Mouse (Mus musculus): ENCODE results near the gene Tmem235. TPM values are rescaled to one million over a fixed set of nuclear protein-coding genes. Genes with fewer than 3 reads are reported as not detected.

The Tmem235 gene
- polyA plus RNA-seq, 1 experiment from 2014 or later, result not detected

DNA sequence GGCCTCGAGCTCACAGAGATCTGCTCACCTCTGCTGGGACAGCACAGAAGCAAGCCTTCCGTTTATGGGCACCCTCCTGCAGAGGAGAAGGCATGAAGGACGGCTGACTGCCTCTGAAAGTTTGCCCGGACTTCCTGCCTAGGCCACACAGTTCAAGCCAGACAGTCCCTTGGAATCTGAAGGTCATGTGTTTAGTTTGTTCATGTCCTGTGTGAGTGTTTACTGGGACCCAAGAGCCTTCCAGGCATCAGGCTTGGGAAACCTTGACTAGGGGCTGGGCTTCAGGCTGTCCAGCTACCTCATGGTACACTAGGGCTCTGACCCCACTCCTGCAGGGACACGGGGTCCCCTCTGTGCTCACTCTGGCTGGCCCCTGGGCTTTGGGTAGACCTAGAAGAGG lies 25.4 kb downstream of the Tmem235 start:
- 42% methylated on average over 5 of the region's 5 CpGs for WGBS (ENCODE audit: missing documents)
- H3K79me2 ChIP-seq (ENCODE audit: inconsistent target), result no peaks in the 10 kb centered on the region
- no peak overlapping the region for H3K4me3 ChIP-seq (ENCODE audit: inconsistent target)
- H3K27ac ChIP-seq, result no peak overlapping the region
- no peaks in the 10 kb centered on the region for H3K36me3 ChIP-seq (ENCODE audit: inconsistent target)

DNA sequence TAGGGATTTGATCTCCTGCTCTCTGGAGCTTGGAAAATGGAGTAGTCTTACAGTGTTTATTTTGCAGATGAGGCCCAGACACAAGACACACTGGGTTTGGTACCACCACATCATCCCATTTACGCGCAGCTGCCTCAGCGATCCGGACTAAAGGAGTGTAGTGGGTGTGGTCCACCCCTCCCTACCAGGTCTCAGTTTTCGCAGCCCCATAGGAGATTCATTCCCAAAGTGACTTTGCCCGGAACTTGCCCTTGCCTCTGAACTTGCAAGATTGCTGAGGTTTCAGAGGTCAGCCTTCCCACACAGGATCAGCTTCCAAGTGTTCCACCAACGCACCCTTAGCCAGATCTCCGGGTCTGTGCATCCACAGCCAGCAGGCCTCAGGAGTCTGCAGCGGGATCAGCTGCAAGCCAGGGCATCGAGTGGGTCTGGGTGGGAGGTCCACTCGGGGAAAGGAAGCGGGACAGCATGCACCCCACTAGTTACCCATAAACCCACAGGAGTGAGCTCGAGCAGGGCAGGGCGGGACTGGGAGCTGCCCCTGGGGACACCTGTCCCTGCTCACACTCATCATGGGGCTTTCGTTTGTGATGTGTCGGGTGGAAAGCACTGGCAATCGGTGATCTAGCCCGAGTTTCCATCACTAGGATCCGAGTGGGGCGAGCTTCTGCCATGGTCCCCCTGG lies 27.8 kb downstream of the Tmem235 start:
- Histone ChIP-seq H3K4me3 (ENCODE audit: inconsistent target) (no peak overlapping the region), H3K27ac (no peak overlapping the region), H3K79me2 (ENCODE audit: inconsistent target) (no peaks in the 10 kb centered on the region), H3K36me3 (ENCODE audit: inconsistent target) (no peaks in the 10 kb centered on the region)
- 94% methylated on average over 20 of the region's 20 CpGs for WGBS (ENCODE audit: missing documents)

DNA sequence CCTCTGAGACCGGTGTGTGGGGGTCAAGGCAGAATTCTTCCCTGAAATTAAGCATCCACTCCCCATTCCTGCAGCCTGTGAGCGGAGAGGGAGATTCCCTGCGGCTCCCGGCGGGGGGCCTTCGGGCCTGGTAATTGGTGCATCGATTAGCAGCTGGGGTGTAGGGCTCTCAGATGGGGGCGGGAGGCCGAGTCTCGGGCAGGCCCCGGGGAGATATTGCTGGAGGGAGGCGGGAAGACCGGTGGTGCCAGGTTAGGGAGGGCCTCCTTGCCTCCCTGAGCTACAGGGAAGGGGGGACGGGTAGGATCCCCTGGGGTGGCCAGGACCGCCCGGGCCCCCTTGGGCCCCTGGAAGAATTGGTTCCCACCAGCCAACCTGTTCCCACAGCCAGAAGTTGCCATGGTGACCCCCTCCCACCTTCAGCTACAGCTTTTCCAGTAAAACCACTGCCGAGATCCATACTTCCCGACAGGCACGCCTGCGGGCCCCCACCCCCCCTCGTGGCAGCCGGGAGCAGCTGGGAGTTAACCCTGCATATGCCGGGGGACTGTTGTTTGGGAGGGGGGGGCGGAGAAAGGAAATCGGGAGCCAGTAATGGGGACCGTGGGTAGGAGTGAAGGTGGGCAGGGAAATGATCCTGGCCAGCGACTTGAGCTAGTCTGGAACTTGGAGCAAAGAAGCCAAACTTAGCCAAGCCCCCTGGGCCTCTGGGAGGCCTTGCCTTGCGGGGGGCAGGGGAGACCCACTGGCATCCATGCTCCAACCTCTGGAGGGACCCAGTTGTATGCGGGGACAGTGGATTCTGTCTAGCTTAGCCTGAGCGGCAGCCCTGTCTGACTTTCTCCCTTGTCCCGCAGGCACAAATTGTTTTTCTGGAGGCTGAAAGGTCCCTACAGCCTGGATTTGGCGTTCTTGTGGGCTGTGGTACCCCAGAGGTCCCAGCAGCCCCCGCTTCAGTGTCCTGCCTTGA lies 28.6 kb downstream of the Tmem235 start:
- Histone ChIP-seq H3K27ac (no peak overlapping the region), H3K36me3 (ENCODE audit: inconsistent target) (no peaks in the 10 kb centered on the region), H3K79me2 (ENCODE audit: inconsistent target) (no peaks in the 10 kb centered on the region), H3K4me3 (ENCODE audit: inconsistent target) (no peak overlapping the region)
- WGBS (ENCODE audit: missing documents), result 84% methylated on average over 28 of the region's 33 CpGs

GRCm38 (mm10) chr11:117889887-117890340 lies 29.4 kb downstream of the Tmem235 start:
- Histone ChIP-seq H3K36me3 (ENCODE audit: inconsistent target) (no peaks in the 10 kb centered on the region), H3K4me3 (ENCODE audit: inconsistent target) (no peak overlapping the region), H3K79me2 (ENCODE audit: inconsistent target) (no peaks in the 10 kb centered on the region), H3K27ac (no peak overlapping the region)
- 84% methylated on average over 11 of the region's 11 CpGs for WGBS (ENCODE audit: missing documents)

DNA sequence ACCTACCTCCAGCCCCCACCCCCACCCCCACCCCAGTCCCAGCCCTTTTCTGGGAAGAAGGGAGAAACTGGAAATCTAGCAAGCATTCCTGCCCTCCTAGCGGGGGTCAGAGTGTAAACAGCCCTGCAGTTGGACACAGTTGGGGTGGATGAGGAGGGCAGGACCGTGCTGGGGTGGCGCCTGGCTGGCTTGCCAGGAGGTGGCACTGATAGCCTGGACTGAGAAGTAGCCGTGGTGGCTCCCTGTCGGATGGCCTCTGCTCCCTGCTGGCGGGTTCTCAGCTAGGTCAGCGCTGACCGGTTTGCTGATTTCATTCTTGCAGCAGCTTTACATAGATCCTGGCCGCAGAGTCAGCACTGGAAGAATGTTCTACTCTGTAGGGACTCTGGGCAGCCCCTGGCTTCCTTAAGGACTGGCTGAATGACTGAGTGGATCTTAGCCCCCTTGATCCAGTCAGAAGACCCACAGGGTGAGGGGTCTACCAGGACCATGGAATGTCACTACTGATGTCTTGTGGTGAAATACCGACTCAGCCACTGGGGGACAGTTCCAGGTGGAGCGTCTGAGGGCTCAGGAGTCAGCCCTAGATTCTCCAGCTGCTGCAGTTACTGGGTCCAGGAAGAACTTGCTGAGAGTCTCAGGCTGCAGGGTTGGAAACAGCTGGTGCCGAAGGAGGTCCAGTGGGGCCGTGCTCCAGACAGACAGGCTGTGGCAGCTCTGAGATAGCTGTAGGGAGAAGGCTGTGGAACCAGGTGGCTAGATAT lies 30.1 kb downstream of the Tmem235 start:
- H3K4me3 ChIP-seq (ENCODE audit: inconsistent target), result no peak overlapping the region
- H3K27ac ChIP-seq, result no peak overlapping the region
- 86% methylated on average over 12 of the region's 13 CpGs for WGBS (ENCODE audit: missing documents)
- H3K79me2 ChIP-seq (ENCODE audit: inconsistent target), result no peaks in the 10 kb centered on the region
- H3K36me3 ChIP-seq (ENCODE audit: inconsistent target), result no peaks in the 10 kb centered on the region

- Histone ChIP-seq H3K27ac (no peak overlapping the region), H3K36me3 (ENCODE audit: inconsistent target) (no peaks in the 10 kb centered on the region), H3K79me2 (ENCODE audit: inconsistent target) (no peaks in the 10 kb centered on the region), H3K4me3 (ENCODE audit: inconsistent target) (no peak overlapping the region)
- WGBS (ENCODE audit: missing documents), result 58% methylated on average over 19 of the region's 19 CpGs
These were observed 31.1 kb downstream of the Tmem235 start for GRCm38 (mm10) chr11:117891581-117892175.

- H3K36me3 ChIP-seq (ENCODE audit: inconsistent target), result no peaks in the 10 kb centered on the region
- WGBS (ENCODE audit: missing documents), result 84% methylated on average over 6 of the region's 6 CpGs
- H3K27ac ChIP-seq, result no peak overlapping the region
- no peak overlapping the region for H3K4me3 ChIP-seq (ENCODE audit: inconsistent target)
- H3K79me2 ChIP-seq (ENCODE audit: inconsistent target), result no peaks in the 10 kb centered on the region
These were observed 31.6 kb downstream of the Tmem235 start for GRCm38 (mm10) chr11:117892199-117892598.

DNA sequence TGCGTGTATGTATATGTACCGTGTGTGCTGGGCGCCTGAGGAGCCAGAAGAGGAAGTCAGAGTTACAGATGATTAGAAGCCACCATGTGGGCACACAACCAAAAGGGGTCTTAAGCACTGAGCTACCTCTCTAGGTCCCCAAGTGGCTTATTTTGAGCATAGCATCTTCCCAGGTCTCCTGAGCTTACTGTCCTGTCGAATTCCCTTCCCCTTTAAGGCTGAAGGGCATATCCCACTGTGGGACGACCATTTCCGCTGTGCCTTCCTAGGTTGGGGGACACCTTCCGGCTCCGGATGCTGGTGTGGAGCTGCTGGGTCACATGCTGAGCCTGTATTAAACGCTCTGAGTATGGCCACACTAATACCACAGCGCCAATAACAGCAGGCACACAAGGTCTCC lies 34.1 kb downstream of the Tmem235 start:
- Histone ChIP-seq H3K79me2 (ENCODE audit: inconsistent target) (no peaks in the 10 kb centered on the region), H3K4me3 (ENCODE audit: inconsistent target) (no peak overlapping the region), H3K27ac (no peak overlapping the region), H3K36me3 (ENCODE audit: inconsistent target) (no peaks in the 10 kb centered on the region)
- 68% methylated on average over 10 of the region's 10 CpGs for WGBS (ENCODE audit: missing documents)

- H3K27ac ChIP-seq, result no peak overlapping the region
- H3K79me2 ChIP-seq (ENCODE audit: inconsistent target), result no peaks in the 10 kb centered on the region
- no peak overlapping the region for H3K4me3 ChIP-seq (ENCODE audit: inconsistent target)
- WGBS (ENCODE audit: missing documents), result 51% methylated on average over 2 of the region's 2 CpGs
- H3K36me3 ChIP-seq (ENCODE audit: inconsistent target), result no peaks in the 10 kb centered on the region
These were observed 36.0 kb downstream of the Tmem235 start for GRCm38 (mm10) chr11:117896533-117896932.

DNA sequence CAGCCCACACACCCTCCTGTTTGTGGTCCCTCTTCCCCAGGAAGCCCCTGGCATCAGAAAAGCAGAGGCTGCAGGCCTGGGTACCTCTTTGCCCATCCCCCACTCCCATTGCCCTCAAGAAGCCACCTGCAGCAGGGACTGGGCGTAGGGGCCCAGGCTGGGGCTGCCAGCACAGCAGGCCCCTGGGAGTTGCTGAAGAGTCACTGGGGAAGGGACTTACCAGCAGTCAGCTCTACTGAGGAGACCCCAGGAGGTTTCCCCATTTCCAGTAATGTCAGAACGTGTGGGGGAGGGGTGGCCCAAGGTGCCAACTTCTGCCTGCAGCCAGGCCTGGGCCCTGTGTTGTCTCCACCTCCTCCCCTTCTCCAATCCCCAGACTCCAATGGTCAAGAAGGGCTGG lies 41.7 kb downstream of the Tmem235 start:
- WGBS (ENCODE audit: missing documents), result 78% methylated on average over 2 of the region's 2 CpGs
- Histone ChIP-seq H3K4me3 (ENCODE audit: inconsistent target) (no peak overlapping the region), H3K79me2 (ENCODE audit: inconsistent target) (no peaks in the 10 kb centered on the region), H3K27ac (no peak overlapping the region), H3K36me3 (ENCODE audit: inconsistent target) (no peaks in the 10 kb centered on the region)

- WGBS (ENCODE audit: missing documents), result 72% methylated on average over 7 of the region's 8 CpGs
- H3K36me3 ChIP-seq (ENCODE audit: inconsistent target), result no peaks in the 10 kb centered on the region
- no peak overlapping the region for H3K27ac ChIP-seq
- H3K79me2 ChIP-seq (ENCODE audit: inconsistent target), result no peaks in the 10 kb centered on the region
- no peak overlapping the region for H3K4me3 ChIP-seq (ENCODE audit: inconsistent target)
These were observed 43.9 kb downstream of the Tmem235 start for GRCm38 (mm10) chr11:117904442-117904841.

DNA sequence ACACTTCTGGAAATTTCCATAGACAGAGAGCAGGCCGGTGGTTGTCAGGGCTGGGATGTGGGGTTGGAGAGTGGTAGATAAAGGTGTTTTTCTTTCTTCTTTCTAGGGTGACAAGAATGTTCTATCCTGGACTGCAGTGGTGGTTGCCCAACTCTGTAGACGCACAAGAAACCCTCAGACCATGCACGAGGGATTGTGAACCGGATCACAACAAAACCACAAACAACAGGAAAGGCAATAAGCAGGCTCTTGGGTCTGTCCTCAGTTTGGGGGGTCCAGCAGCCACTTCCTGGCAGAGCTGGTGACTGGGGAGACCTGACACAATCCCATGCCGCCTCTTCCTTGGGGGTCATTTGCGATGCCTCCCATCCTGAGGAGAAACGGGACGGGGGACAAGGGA lies 48.8 kb downstream of the Tmem235 start:
- no peaks in the 10 kb centered on the region for H3K36me3 ChIP-seq (ENCODE audit: inconsistent target)
- no peaks in the 10 kb centered on the region for H3K79me2 ChIP-seq (ENCODE audit: inconsistent target)
- WGBS (ENCODE audit: missing documents), result 57% methylated on average over 8 of the region's 8 CpGs
- H3K27ac ChIP-seq, result no peak overlapping the region
- no peak overlapping the region for H3K4me3 ChIP-seq (ENCODE audit: inconsistent target)

DNA sequence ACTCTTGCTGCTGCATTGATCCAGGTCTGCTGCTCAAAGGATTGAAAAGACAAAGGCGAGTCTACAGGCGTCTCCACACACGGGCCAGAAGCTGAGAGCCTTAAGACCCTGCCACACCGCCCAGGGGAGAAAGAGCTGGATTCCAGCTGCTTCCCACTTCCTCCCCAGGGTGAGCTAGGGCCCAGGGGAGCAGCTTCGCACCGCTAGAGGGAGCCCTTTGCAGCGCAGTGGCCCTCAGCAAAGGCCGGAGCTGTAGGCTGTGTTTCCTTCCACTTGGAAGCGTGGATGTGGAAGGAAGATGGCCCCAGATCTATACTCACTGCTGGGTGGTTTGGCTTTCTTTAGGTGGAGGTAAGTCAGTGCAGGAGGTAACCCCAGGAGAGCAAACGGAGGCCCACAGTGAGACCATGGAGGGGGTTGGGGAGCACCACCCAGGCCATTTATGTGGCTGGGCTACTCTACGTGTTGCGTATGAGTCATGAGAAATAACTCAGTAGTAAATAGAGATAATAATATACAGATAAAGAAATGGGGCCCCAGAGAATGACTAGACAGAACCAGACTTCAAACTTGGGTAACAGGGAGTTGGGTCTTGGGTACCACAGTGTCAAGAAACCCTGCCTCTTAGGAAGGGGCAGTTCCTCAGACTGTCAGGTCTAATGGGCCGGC lies 52.3 kb downstream of the Tmem235 start:
- Histone ChIP-seq H3K36me3 (ENCODE audit: inconsistent target) (no peaks in the 10 kb centered on the region), H3K4me3 (ENCODE audit: inconsistent target) (no peak overlapping the region), H3K27ac (no peak overlapping the region), H3K79me2 (ENCODE audit: inconsistent target) (no peaks in the 10 kb centered on the region)
- 28% methylated on average over 13 of the region's 13 CpGs for WGBS (ENCODE audit: missing documents)

DNA sequence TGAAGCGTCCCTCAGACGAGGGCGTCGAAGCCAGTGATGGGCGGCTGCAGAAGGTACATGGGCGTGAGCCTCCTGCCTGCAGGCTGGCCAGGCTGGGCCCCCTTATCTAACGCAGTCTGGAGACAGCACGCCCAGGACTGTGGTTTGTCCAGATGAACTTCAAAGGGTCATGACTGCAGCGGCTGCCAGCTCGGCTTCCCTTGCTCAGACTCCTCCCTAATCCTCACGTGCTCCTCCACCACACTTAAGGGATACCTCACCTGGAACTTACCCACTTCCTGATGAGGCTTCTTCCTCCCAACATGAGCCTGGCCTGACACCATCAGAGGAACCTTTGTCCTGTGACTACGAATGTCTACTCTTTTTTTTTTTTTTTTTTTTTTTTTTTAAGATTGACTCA lies 54.0 kb downstream of the Tmem235 start:
- no peak overlapping the region for H3K27ac ChIP-seq
- H3K79me2 ChIP-seq (ENCODE audit: inconsistent target), result no peaks in the 10 kb centered on the region
- WGBS (ENCODE audit: missing documents), result 92% methylated on average over 11 of the region's 12 CpGs
- no peak overlapping the region for H3K4me3 ChIP-seq (ENCODE audit: inconsistent target)
- no peaks in the 10 kb centered on the region for H3K36me3 ChIP-seq (ENCODE audit: inconsistent target)

Measured in macrophage (primary cell).